In the genomic region with DNA sequence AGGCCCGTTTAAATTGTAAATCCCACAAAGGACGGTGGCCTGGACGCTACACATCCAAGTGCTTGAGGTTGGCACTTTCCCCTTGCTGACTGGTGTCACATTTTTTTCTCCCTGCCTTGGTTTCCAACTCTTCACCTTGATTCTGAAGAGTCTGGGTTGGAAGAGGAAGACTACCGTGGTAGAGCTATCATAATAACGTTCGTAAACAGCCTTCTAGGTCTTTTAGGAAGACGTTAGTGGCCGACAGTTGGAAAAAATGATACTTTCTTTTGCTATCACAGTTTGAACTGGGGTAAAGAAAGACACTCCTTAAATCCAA, we compare ENCODE assay signal across 8 mouse cellular contexts. TPM values are rescaled to one million over a fixed set of nuclear protein-coding genes. Genes with fewer than 3 reads are reported as not detected.
DNase-seq lines count a peak whose midpoint lies in the region; ATAC-seq and TF ChIP-seq lines count a peak whose summit lies in the region.

No protein-coding gene starts in this region.

- 33% methylated on average over 8 of the region's 8 CpGs for WGBS in heart, embryonic 12.5 days
- WGBS in forebrain, postnatal 0 days, result 33% methylated on average over 8 of the region's 8 CpGs
- 32% methylated on average over 8 of the region's 8 CpGs for WGBS in liver, embryonic 16.5 days (ENCODE audit: insufficient replicate concordance)

- peak overlapping the region; percentile 85 for H3K4me2 ChIP-seq in heart, embryonic 12.5 days
- peak overlapping the region; percentile 98 for H3K4me2 ChIP-seq in forebrain, postnatal 0 days (ENCODE audit: low read depth)
- peak overlapping the region; percentile 100 for H3K4me2 ChIP-seq in liver, embryonic 16.5 days (ENCODE audit: low read depth, low read length)

- no peak for ATAC-seq in heart, embryonic 12.5 days (ENCODE audit: insufficient number of reproducible peaks, low FRiP score)
- no peak for ATAC-seq in forebrain, postnatal 0 days
- ATAC-seq in liver, embryonic 16.5 days (ENCODE audit: low read depth), result no peak

- TF ChIP-seq CTCF in forebrain, postnatal 0 days (IDR thresholded peaks at IDR 0.05; ENCODE audit: low read depth), result no peak

- H3K27me3 ChIP-seq in heart, embryonic 12.5 days (replicated peaks), result no peaks in the 10 kb centered on the region
- H3K27me3 ChIP-seq in forebrain, postnatal 0 days (ENCODE audit: insufficient read depth, low read length), result no peaks in the 10 kb centered on the region
- peaks cover 9% of the 10 kb centered on the region for H3K27me3 ChIP-seq in liver, embryonic 16.5 days (ENCODE audit: control insufficient read depth, insufficient read depth, low read depth, low read length)

- peaks cover 7% of the 10 kb centered on the region for H3K4me1 ChIP-seq in heart, embryonic 12.5 days (replicated peaks)
- H3K4me1 ChIP-seq in forebrain, postnatal 0 days (ENCODE audit: insufficient read depth), result peaks cover 2% of the 10 kb centered on the region; the same call in 1 of the 2 replicates
- H3K4me1 ChIP-seq in liver, embryonic 16.5 days (ENCODE audit: control insufficient read depth, low read depth, low read length), result peaks cover 18% of the 10 kb centered on the region

- no peaks in the 10 kb centered on the region for H3K9me3 ChIP-seq in heart, embryonic 12.5 days (replicated peaks)
- H3K9me3 ChIP-seq in forebrain, postnatal 0 days (ENCODE audit: low read length), result no peaks in the 10 kb centered on the region
- no peaks in the 10 kb centered on the region for H3K9me3 ChIP-seq in liver, embryonic 16.5 days (replicated peaks; ENCODE audit: control insufficient read depth, low read length)

- H3K27ac ChIP-seq in heart, embryonic 12.5 days (ENCODE audit: poor library complexity, severe bottlenecking), result peak overlapping the region; percentile 87; the same call in 1 of the 2 replicates
- H3K27ac ChIP-seq in forebrain, postnatal 0 days (ENCODE audit: low read depth, low read length), result no peak overlapping the region
- peak overlapping the region; percentile 79; the same call in 1 of the 2 replicates for H3K27ac ChIP-seq in liver, embryonic 16.5 days (ENCODE audit: low read length)

- H3K36me3 ChIP-seq in heart, embryonic 12.5 days, result peaks cover 1% of the 10 kb centered on the region; the same call in 1 of the 2 replicates
- H3K36me3 ChIP-seq in forebrain, postnatal 0 days (ENCODE audit: insufficient read depth), result no peaks in the 10 kb centered on the region
- H3K36me3 ChIP-seq in liver, embryonic 16.5 days (ENCODE audit: control insufficient read depth, insufficient read depth), result no peaks in the 10 kb centered on the region

- H3K4me3 ChIP-seq in heart, embryonic 12.5 days, result peak overlapping the region; percentile 84
- H3K4me3 ChIP-seq in forebrain, postnatal 0 days (ENCODE audit: low read depth, low read length), result peak overlapping the region; percentile 100
- peak overlapping the region; percentile 95 for H3K4me3 ChIP-seq in liver, embryonic 16.5 days (ENCODE audit: low read depth, low read length)

- peak overlapping the region; percentile 85 for H3K9ac ChIP-seq in heart, embryonic 12.5 days
- peak overlapping the region; percentile 86; the same call in 1 of the 2 replicates for H3K9ac ChIP-seq in forebrain, postnatal 0 days
- H3K9ac ChIP-seq in liver, embryonic 16.5 days (ENCODE audit: low read depth, low read length), result peak overlapping the region; percentile 87

- no peak for DNase-seq in heart, adult 11 months
- DNase-seq in ES-CJ7 (ENCODE audit: low read depth, low spot score), result peak; percentile 55
- no peak for DNase-seq in forebrain, postnatal 0 days
- no peak for DNase-seq in adrenal gland, adult 18-20 months (ENCODE audit: low spot score in 2 of 2)
- no peak for DNase-seq in thymus, postnatal 10 days (ENCODE audit: low spot score in 2 of 2)
- DNase-seq in ovary, adult 18-20 months (ENCODE audit: low spot score), result no peak

RNA-seq across cellular contexts. Expression of a gene that starts 0.5 kb away (rescaled TPM):
- 50.9 and 57.7 TPM in 2 replicates for polyA plus RNA-seq in heart, embryonic 12.5 days (2016; fragmentation: Nextera tagmentation; extraction: Ambion mirVana)
- total RNA-seq in forebrain, postnatal 0 days (2014; rRNA removed), result 55.0 and 71.7 TPM in 2 replicates
- polyA plus RNA-seq in forebrain, postnatal 0 days (2015; fragmentation: Nextera tagmentation; extraction: Ambion mirVana), result 13.1 and 19.5 TPM in 2 replicates
- 11.0 and 13.7 TPM in 2 replicates for polyA plus RNA-seq in liver, embryonic 16.5 days (2015; fragmentation: Nextera tagmentation; extraction: Ambion mirVana)
- 100 to 1,000 TPM; 108 to 132 TPM for total RNA-seq in adrenal gland, adult 18-20 months (2021)

RNA-seq across cellular contexts. Expression of a gene that starts 40.6 kb away (rescaled TPM):
- 23.8 and 25.6 TPM in 2 replicates for polyA plus RNA-seq in heart, embryonic 12.5 days (2016; fragmentation: Nextera tagmentation; extraction: Ambion mirVana)
- total RNA-seq in forebrain, postnatal 0 days (2014; rRNA removed), result 3.6 and 5.2 TPM in 2 replicates
- polyA plus RNA-seq in forebrain, postnatal 0 days (2015; fragmentation: Nextera tagmentation; extraction: Ambion mirVana), result 4.3 and 4.7 TPM in 2 replicates
- 8.0 and 11.8 TPM in 2 replicates for polyA plus RNA-seq in liver, embryonic 16.5 days (2015; fragmentation: Nextera tagmentation; extraction: Ambion mirVana)
- 10 to 100 TPM; 19.1 to 25.8 TPM for total RNA-seq in adrenal gland, adult 18-20 months (2021)
